18 mouse cellular contexts compared by ENCODE assay signal in the genomic region with DNA sequence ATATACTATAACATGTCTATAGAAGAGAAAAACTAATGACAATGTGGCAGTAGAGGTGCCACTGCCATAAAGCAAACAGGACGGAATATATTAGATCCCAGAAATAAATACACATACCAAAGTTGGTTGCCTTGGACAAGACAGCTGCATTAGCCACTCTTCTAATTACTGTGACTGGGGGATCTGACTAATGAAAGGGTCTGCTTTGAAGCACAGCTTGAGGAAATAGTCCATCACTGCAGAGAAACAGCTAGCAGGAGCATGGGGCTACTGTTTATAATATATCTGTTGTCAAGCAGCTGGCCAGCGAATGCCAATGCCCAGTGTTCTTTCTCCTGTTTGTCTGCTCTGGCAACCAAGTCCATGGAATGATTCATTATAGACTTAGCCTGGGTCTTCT. TPM values are rescaled to one million over a fixed set of nuclear protein-coding genes. Genes with fewer than 3 reads are reported as not detected.
"Had no signal": no experiment of that assay in that cellular context is flagged by ENCODE, and none has a peak within 500 bp of the region (broad histone marks: within the 10 kb centered on the region; RNA-seq: fewer than 3 reads in every experiment).

No protein-coding gene starts in this region.

- H3K4me1 ChIP-seq: limb, embryonic 12.5 days; liver, embryonic 13.5 days; lung, embryonic 15.5 days; megakaryocyte, embryonic 14.5 days; midbrain, embryonic 15.5 days; stomach, embryonic 15.5 days had no signal

- H3K4me2 ChIP-seq: limb, embryonic 12.5 days; liver, embryonic 13.5 days; lung, embryonic 15.5 days; midbrain, embryonic 15.5 days; stomach, embryonic 15.5 days had no signal

- DNase-seq: kidney, adult 8-10 months; kidney, postnatal 25 days; layer of hippocampus, adult 9-11 months; layer of hippocampus, postnatal 36 days; liver; liver, embryonic 13.5 days; liver, postnatal 0 days; lung, postnatal 14 days; right cerebral cortex, postnatal 14 days; thymus, adult 2 months; thymus, postnatal 25 days had no signal

- H3K36me3 ChIP-seq: limb, embryonic 12.5 days; liver, embryonic 13.5 days; lung, embryonic 15.5 days; midbrain, embryonic 15.5 days; stomach, embryonic 15.5 days had no signal

- H3K9me3 ChIP-seq: limb, embryonic 12.5 days; liver, embryonic 13.5 days; lung, embryonic 15.5 days; megakaryocyte, embryonic 14.5 days; midbrain, embryonic 15.5 days; stomach, embryonic 15.5 days had no signal

- H3K27me3 ChIP-seq: limb, embryonic 12.5 days; liver, embryonic 13.5 days; lung, embryonic 15.5 days; megakaryocyte, embryonic 14.5 days; midbrain, embryonic 15.5 days; stomach, embryonic 15.5 days had no signal

- H3K4me3 ChIP-seq: limb, embryonic 12.5 days; liver, embryonic 13.5 days; lung, embryonic 15.5 days; megakaryocyte, embryonic 14.5 days; midbrain, embryonic 15.5 days; stomach, embryonic 15.5 days had no signal

- ATAC-seq: liver, postnatal 0 days; midbrain, embryonic 15.5 days had no signal

- H3K27ac ChIP-seq: limb, embryonic 12.5 days; liver, embryonic 13.5 days; lung, embryonic 15.5 days; macrophage; midbrain, embryonic 15.5 days; stomach, embryonic 15.5 days had no signal

- H3K9ac ChIP-seq: limb, embryonic 12.5 days; liver, embryonic 13.5 days; liver, postnatal 0 days; lung, embryonic 15.5 days; midbrain, embryonic 15.5 days; stomach, embryonic 15.5 days had no signal

RNA-seq across cellular contexts. Expression of a gene that starts 51.9 kb away (rescaled TPM):
- polyA plus RNA-seq: macrophage; spleen, adult 2 months; thymus, adult 2 months had no signal
